Mouse (Mus musculus): ENCODE data around the gene Hjurp.

DNA sequence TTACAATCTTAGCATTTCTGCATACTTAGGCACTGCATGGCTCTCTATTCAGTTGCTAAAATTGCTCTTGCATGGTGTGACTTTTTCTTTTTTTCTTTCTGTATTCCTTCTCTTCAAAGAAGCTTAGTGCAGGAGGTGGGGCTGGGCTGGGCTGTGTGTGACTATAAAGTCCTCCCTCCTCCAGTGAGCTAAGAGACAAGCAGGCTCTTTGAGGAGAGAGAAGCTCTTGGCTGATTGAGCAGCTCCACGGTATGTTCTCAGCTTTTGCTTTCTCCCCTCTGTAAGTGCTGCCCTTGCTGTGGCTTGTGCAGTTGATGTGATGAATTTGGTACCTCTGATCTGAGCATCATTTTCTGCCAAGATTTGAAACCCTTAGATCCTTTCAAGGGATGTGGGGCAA lies 29.1 kb upstream of the Hjurp start:
- TF ChIP-seq CTCF (IDR thresholded peaks at IDR 0.05; ENCODE audit: low read depth) (no peak), EP300 (IDR thresholded peaks at IDR 0.05; ENCODE audit: low read depth) (no peak)
